Mouse (Mus musculus) heart, embryonic 11.5 days (tissue): Measurements from ENCODE around the gene Wipf3. TPM values are rescaled to one million over a fixed set of nuclear protein-coding genes. Genes with fewer than 3 reads are reported as not detected.

Source experiments
- ATAC-seq: fragments of 200-750 bp; cut with Nextera tagmentation; replicated peaks from 2 replicates; pipeline ENCODE4 v1.8.0; 2017; ENCODE audit warnings: moderate library complexity; ENCODE audit not compliant: insufficient number of reproducible peaks, low FRiP score, low TSS enrichment
- H3K27ac ChIP-seq: fragments of 300-500 bp; sonication (generic); 2 replicates; pipeline ENCODE4 v1.5.1; 2014; ENCODE audit warnings: mild to moderate bottlenecking, low read depth, low read length
- H3K27me3 ChIP-seq: fragments of 300-500 bp; sonication (generic); 2 replicates; pipeline ENCODE4 v1.6.1; 2014; ENCODE audit warnings: mild to moderate bottlenecking, low read length, mixed read lengths; ENCODE audit not compliant: control insufficient read depth, insufficient read depth
- H3K36me3 ChIP-seq: fragments of 300-500 bp; sonication (generic); 2 replicates; pipeline ENCODE4 v1.6.1; 2014; ENCODE audit warnings: mild to moderate bottlenecking, low read length, moderate library complexity, mixed read lengths; ENCODE audit not compliant: control insufficient read depth, insufficient read depth
- H3K4me1 ChIP-seq: fragments of 300-500 bp; sonication (generic); 2 replicates; pipeline ENCODE4 v1.6.1; 2014; ENCODE audit warnings: low read length; ENCODE audit not compliant: control insufficient read depth, insufficient read depth
- H3K4me2 ChIP-seq: fragments of 300-500 bp; sonication (generic); 2 replicates; pipeline ENCODE4 v1.6.1; 2014; ENCODE audit warnings: mild to moderate bottlenecking, moderate library complexity
- H3K4me3 ChIP-seq: fragments of 300-500 bp; sonication (generic); 2 replicates; pipeline ENCODE4 v1.5.1; 2014; ENCODE audit warnings: low read depth, low read length
- H3K9ac ChIP-seq: fragments of 300-500 bp; sonication (generic); 2 replicates; pipeline ENCODE4 v1.6.1; 2014; ENCODE audit warnings: mild to moderate bottlenecking, low read depth, low read length, moderate library complexity
- H3K9me3 ChIP-seq: fragments of 300-500 bp; sonication (generic); replicated peaks from 2 replicates; pipeline ENCODE4 v1.6.1; 2016; ENCODE audit warnings: low read length; ENCODE audit not compliant: control insufficient read depth
- WGBS: fragments of 180-500 bp; shearing (Covaris S2); extraction: QIAGEN DNeasy Blood & Tissue Kit; methylation state at CpG from one replicate; pipeline ENCODE4 v1.1.7; 2014; ENCODE audit not compliant: insufficient replicate concordance; 5-methylcytosine and 5-hydroxymethylcytosine counted together
- polyA plus RNA-seq: library from polyadenylated mRNA; unstranded; fragments of >200 nt; fragmentation: Nextera tagmentation; extraction: Ambion mirVana; gene quantifications from 2 replicates; pipeline ENCODE4 v1.2.1, GENCODE M21; 2014

Gene Wipf3
- polyA plus RNA-seq, 1 experiment from 2014 or later: 3.8 TPM

DNA sequence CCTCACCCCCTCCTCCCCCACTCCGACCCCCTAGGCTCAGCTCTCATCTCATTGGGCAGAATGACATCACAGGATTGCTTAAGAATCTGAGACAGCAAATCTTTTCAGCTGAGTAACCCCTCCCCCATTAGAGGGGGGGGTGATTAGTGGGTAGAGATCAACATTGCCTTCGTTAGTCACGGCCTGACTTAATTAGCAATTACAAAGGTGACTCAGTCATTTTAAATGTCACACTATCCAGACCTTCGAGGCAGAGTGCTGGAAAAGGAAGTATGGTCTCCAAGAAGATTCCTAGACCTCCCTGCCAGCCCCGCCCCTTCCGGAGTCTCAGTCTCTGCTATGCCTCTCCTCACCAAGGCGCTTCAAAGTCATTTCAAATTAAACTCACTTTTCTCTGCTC is 6.3 kb downstream of the Wipf3 start:
- Histone ChIP-seq H3K27me3 (no peaks in the 10 kb centered on the region), H3K9ac (no peak overlapping the region), H3K4me2 (no peak overlapping the region), H3K36me3 (no peaks in the 10 kb centered on the region), H3K27ac (no peak overlapping the region), H3K9me3 (no peaks in the 10 kb centered on the region), H3K4me1 (peaks cover 19% of the 10 kb centered on the region), H3K4me3 (no peak overlapping the region)
- no peak for ATAC-seq
- WGBS: 39% methylated on average over 7 of the region's 7 CpGs

DNA sequence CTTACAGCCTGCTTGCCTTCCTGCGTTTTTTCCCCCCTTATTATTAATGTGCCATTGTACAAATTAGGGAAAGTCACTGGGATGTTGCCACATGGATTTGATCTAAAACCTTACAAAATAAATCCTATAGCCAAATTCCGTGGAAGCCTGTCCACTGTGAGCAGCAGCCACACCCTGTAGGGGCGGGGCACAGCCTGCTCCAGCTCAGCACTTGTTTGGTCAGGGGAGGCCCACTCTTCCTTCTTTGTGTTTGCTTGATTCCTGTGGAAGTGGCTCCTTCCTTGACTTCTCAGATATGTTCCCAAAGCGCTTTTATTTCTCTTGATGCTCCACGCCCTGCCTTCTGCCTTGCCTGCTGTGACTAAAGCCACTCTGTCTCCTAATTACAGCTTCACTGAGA is 6.9 kb downstream of the Wipf3 start:
- Histone ChIP-seq H3K9me3 (no peaks in the 10 kb centered on the region), H3K4me1 (peaks cover 19% of the 10 kb centered on the region), H3K4me3 (no peak overlapping the region), H3K36me3 (no peaks in the 10 kb centered on the region), H3K4me2 (no peak overlapping the region), H3K27me3 (no peaks in the 10 kb centered on the region), H3K9ac (no peak overlapping the region), H3K27ac (no peak overlapping the region)
- ATAC-seq: no peak
- 69% methylated on average over 5 of the region's 5 CpGs for WGBS

GRCm38 (mm10) chr6:54438510-54438909 is 9.1 kb downstream of the Wipf3 start:
- H3K4me3 ChIP-seq: no peak overlapping the region
- H3K4me1 ChIP-seq: peaks cover 16% of the 10 kb centered on the region
- H3K27me3 ChIP-seq: no peaks in the 10 kb centered on the region
- no peak overlapping the region for H3K4me2 ChIP-seq
- H3K36me3 ChIP-seq: no peaks in the 10 kb centered on the region
- no peaks in the 10 kb centered on the region for H3K9me3 ChIP-seq
- no peak overlapping the region for H3K27ac ChIP-seq
- no peak overlapping the region for H3K9ac ChIP-seq
- ATAC-seq: no peak
- 53% methylated on average over 4 of the region's 4 CpGs for WGBS

GRCm38 (mm10) chr6:54440658-54441057 is 11.3 kb downstream of the Wipf3 start:
- no peaks in the 10 kb centered on the region for H3K27me3 ChIP-seq
- 88% methylated on average over 6 of the region's 6 CpGs for WGBS
- H3K4me3 ChIP-seq: no peak overlapping the region
- no peak overlapping the region for H3K27ac ChIP-seq
- H3K9ac ChIP-seq: no peak overlapping the region
- no peaks in the 10 kb centered on the region for H3K9me3 ChIP-seq
- peaks cover 22% of the 10 kb centered on the region for H3K4me1 ChIP-seq
- no peak overlapping the region for H3K4me2 ChIP-seq
- no peaks in the 10 kb centered on the region for H3K36me3 ChIP-seq
- ATAC-seq: no peak

GRCm38 (mm10) chr6:54443657-54444056 is 14.3 kb downstream of the Wipf3 start:
- H3K4me3 ChIP-seq: no peak overlapping the region
- WGBS: 27% methylated on average over 4 of the region's 4 CpGs
- no peaks in the 10 kb centered on the region for H3K36me3 ChIP-seq
- no peak overlapping the region for H3K9ac ChIP-seq
- peaks cover 14% of the 10 kb centered on the region for H3K4me1 ChIP-seq
- H3K4me2 ChIP-seq: no peak overlapping the region
- no peaks in the 10 kb centered on the region for H3K27me3 ChIP-seq
- no peaks in the 10 kb centered on the region for H3K9me3 ChIP-seq
- ATAC-seq: no peak
- H3K27ac ChIP-seq: peak overlapping the region; percentile 62; the same call in 1 of the 2 replicates

DNA sequence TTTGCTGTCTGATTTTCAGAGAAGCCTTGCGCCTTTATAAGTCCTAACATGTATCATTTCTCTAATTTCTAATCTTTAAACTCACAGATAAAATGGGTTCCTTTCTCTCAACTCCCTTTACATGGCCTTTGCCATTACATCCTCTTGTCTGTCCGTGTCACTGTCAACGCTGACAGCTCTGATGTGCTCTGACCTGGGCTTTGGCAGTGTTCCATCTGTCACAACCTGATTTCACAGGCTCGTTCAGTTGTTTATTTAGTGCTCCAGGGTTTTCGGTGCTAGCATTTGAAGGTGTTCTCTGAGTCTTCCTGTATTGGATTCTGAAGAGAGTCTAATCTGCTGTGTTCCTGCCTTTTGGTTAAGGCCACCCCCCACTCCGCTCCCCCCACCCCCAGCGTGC is 14.7 kb downstream of the Wipf3 start:
- peaks cover 14% of the 10 kb centered on the region for H3K4me1 ChIP-seq
- WGBS: 32% methylated on average over 7 of the region's 7 CpGs
- ATAC-seq: no peak
- no peaks in the 10 kb centered on the region for H3K9me3 ChIP-seq
- H3K27ac ChIP-seq: peak overlapping the region; percentile 62; the same call in 1 of the 2 replicates
- H3K9ac ChIP-seq: peak overlapping the region; percentile 16; the same call in 1 of the 2 replicates
- no peaks in the 10 kb centered on the region for H3K36me3 ChIP-seq
- H3K27me3 ChIP-seq: no peaks in the 10 kb centered on the region
- H3K4me2 ChIP-seq: peak overlapping the region; percentile 19; the same call in 1 of the 2 replicates
- no peak overlapping the region for H3K4me3 ChIP-seq

DNA sequence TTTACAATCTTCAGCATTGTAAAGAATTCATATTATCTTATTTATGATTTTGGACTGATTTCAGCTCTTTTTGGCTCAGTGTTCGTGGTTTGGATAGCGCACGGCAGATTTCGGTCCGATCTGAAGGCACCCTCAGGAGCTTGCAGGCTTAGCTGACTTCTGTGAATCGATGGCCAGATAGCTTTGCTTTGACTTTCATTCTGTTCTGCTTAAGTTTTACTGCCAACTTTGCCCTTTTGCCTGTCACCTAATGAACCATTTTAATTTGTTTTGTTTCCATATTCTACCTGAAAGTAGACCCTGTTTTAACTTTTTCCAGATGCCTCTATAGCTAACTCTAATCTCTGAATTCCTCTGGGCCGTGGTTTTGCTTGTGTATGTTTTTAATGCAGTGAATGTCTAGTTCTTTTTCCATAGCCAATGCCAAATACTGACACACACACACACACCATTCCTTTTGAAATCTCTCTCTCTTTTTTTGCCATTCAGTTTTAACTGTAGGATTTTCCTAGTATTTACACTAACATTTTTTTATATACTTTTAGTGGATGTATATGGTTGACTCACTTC is 15.9 kb downstream of the Wipf3 start:
- H3K27ac ChIP-seq: no peak overlapping the region
- 84% methylated on average over 7 of the region's 7 CpGs for WGBS
- H3K9me3 ChIP-seq: no peaks in the 10 kb centered on the region
- ATAC-seq: no peak
- H3K4me2 ChIP-seq: no peak overlapping the region
- H3K4me1 ChIP-seq: peaks cover 14% of the 10 kb centered on the region
- H3K36me3 ChIP-seq: no peaks in the 10 kb centered on the region
- no peak overlapping the region for H3K9ac ChIP-seq
- no peak overlapping the region for H3K4me3 ChIP-seq
- no peaks in the 10 kb centered on the region for H3K27me3 ChIP-seq

- 83% methylated on average over 4 of the region's 4 CpGs for WGBS
- ATAC-seq: no peak
- H3K4me1 ChIP-seq: peaks cover 18% of the 10 kb centered on the region
- H3K36me3 ChIP-seq: no peaks in the 10 kb centered on the region
- no peak overlapping the region for H3K4me2 ChIP-seq
- no peak overlapping the region for H3K4me3 ChIP-seq
- H3K9me3 ChIP-seq: no peaks in the 10 kb centered on the region
- no peaks in the 10 kb centered on the region for H3K27me3 ChIP-seq
- no peak overlapping the region for H3K27ac ChIP-seq
- H3K9ac ChIP-seq: no peak overlapping the region
These were observed 17.9 kb downstream of the Wipf3 start for GRCm38 (mm10) chr6:54447353-54447752.

GRCm38 (mm10) chr6:54459661-54460060 is 30.3 kb downstream of the Wipf3 start:
- H3K27ac ChIP-seq: peak overlapping the region; percentile 17; the same call in 1 of the 2 replicates
- H3K4me2 ChIP-seq: no peak overlapping the region
- ATAC-seq: no peak
- no peaks in the 10 kb centered on the region for H3K27me3 ChIP-seq
- H3K4me1 ChIP-seq: peaks cover 23% of the 10 kb centered on the region
- no peak overlapping the region for H3K4me3 ChIP-seq
- no peaks in the 10 kb centered on the region for H3K36me3 ChIP-seq
- WGBS: 25% methylated on average over 7 of the region's 7 CpGs
- no peak overlapping the region for H3K9ac ChIP-seq
- H3K9me3 ChIP-seq: no peaks in the 10 kb centered on the region
